Mouse (Mus musculus) macrophage (primary cell): Measurements from ENCODE around the gene Hcls1. TPM values are rescaled to one million over a fixed set of nuclear protein-coding genes. Genes with fewer than 3 reads are reported as not detected.

Experiments used
- H3K27ac ChIP-seq: fragments of 350-480 bp; formaldehyde crosslinking; 2 replicates; pipeline ENCODE4 v1.9.0; 2021
- H3K36me3 ChIP-seq: fragments of 350-480 bp; formaldehyde crosslinking; 2 replicates; pipeline ENCODE4 v1.9.0; 2021; ENCODE audit errors: inconsistent target
- H3K4me3 ChIP-seq: fragments of 350-480 bp; formaldehyde crosslinking; 2 replicates; pipeline ENCODE4 v1.9.0; 2021; ENCODE audit errors: inconsistent target
- H3K79me2 ChIP-seq: fragments of 350-480 bp; formaldehyde crosslinking; 2 replicates; pipeline ENCODE4 v1.9.0; 2021; ENCODE audit errors: inconsistent target
- WGBS: methylation state at CpG from one replicate; pipeline ENCODE4 v1.1.7; 2026; ENCODE audit warnings: inconsistent platforms; ENCODE audit not compliant: missing documents; 5-methylcytosine and 5-hydroxymethylcytosine counted together
- polyA plus RNA-seq: library from polyadenylated mRNA; stranded (reverse); fragments of 250-400 nt; gene quantifications from 3 replicates; pipeline ENCODE4 v1.2.4, GENCODE M21; 2018; ENCODE audit warnings: inconsistent platforms
- total RNA-seq, 78 experiments: library from RNA; depleted of rRNA; stranded (reverse); fragments of 250-400 nt; gene quantifications; 1 replicate in 9 of 78; 2 replicates in 24 of 78; 3 replicates in 43 of 78; 4 replicates in 2 of 78; pipeline ENCODE4 v1.2.4; 2018; ENCODE audit warnings: inconsistent platforms in 56 of 78

The Hcls1 gene
- 100 to 1,000 TPM; 109 to 549 (median 220) TPM for total RNA-seq (2018; cell fraction: chromatin; rRNA removed)
- 100 to 1,000 TPM; 192 to 507 (median 307) TPM for total RNA-seq (2018; cell fraction: cytosol; rRNA removed)
- 100 to 1,000 TPM; 120 to 448 (median 226) TPM for total RNA-seq (2018; cell fraction: nucleus; rRNA removed)
- polyA plus RNA-seq, result 214 to 424 TPM (median 292 TPM) in 3 replicates

DNA sequence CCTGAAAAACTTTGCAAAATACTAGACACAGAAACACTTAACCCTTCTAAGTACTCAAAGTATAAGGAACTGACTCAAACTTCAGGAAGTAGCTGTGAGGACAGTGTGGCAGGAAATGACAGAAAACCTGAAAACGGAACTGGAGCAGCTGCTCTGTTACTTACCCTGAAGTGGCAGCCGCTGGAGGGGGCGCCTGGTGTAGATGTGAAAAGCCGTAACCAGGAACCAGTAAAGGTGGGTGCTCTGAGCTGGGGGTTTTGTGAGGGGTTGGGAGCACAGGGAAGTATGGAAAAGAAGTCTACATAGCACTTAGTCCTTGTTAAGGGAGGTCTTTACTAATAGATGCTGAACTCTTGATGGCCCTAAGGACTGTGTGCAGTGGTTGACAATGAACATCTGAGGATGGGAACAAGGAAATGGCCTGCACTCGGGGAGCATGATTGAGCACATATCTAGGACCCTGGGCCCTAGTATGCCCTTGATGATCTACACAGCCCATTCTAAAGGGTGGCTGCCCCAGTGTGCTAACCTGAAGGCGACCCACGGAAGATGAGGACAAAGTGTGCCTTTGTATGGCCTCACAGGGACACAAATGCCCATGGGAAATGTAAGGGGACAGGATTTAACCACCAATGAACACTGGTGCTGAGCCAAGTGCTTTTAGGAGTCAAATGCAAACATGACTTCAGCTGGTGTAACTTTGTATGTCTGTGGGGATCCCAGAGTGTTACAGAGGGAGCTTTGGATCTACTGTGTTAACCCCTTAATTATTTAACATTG is at the start of gene Hcls1:
TSS of gene Hcls1 (plus strand) at position 143 of the 780 bp plus-strand sequence.
- H3K27ac ChIP-seq, result peak within 1 kb of the TSS; percentile 99
- peak within 1 kb of the TSS; percentile 78 for H3K4me3 ChIP-seq
- H3K79me2 ChIP-seq, result peaks cover 47% of the 10 kb centered on the region
- peaks cover 35% of the 10 kb centered on the region; the same call in 1 of the 2 replicates for H3K36me3 ChIP-seq
- 2% methylated on average over 7 of the region's 7 CpGs for WGBS

- H3K36me3 ChIP-seq, result peaks cover 44% of the 10 kb centered on the region
- no peak overlapping the region for H3K27ac ChIP-seq
- peaks cover 44% of the 10 kb centered on the region for H3K79me2 ChIP-seq
- no peak overlapping the region for H3K4me3 ChIP-seq
- WGBS, result 97% methylated on average over 11 of the region's 11 CpGs
These were observed 48.9 kb upstream of the Hcls1 start for GRCm38 (mm10) chr16:36885912-36886311.

DNA sequence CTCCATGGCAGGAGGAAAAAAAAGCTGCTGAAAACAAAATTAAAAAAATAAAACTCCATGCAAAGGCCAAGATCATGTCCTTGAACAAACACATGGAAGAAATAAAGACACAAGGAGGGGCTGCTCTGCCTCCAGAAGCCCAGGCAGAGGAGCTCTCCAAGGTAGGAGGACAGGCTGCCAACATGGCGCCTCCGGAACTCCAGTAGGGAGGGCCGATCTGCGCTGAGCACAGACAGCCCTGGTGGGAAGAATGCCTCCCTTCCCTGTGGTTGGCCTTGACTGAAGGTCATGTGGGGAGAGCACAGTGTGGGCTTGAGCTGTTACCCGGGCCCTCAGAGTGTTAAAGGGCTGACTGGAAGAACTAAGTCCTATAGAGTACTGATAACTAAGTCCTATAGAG is 47.2 kb upstream of the Hcls1 start:
- Histone ChIP-seq H3K4me3 (no peak overlapping the region), H3K27ac (no peak overlapping the region), H3K36me3 (peaks cover 61% of the 10 kb centered on the region), H3K79me2 (peaks cover 28% of the 10 kb centered on the region)
- 96% methylated on average over 5 of the region's 5 CpGs for WGBS

GRCm38 (mm10) chr16:36890559-36890958 is 44.2 kb upstream of the Hcls1 start:
- Histone ChIP-seq H3K79me2 (no peaks in the 10 kb centered on the region; the same call in 1 of the 2 replicates), H3K27ac (no peak overlapping the region), H3K36me3 (peaks cover 85% of the 10 kb centered on the region), H3K4me3 (no peak overlapping the region)
- 100% methylated on average over 3 of the region's 3 CpGs for WGBS

DNA sequence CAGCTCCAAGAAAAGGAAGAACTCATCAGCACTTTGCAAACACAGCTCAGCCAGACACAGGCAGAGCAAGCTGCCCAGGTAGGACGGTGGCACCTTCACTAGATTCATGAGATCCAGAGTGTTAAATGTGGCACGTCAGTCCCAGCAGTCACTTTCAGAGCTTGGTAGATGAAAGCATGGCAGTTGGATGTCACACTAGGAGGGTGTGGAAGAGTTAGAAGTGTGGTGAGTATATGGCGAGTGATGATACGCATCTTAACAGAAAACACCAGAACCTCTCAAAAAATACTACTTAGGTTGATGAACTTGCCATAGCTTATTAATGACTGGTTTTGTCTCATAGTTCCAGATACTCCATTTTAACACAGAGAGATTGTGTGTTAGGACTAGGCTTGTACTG is 43.4 kb upstream of the Hcls1 start:
- no peak overlapping the region for H3K27ac ChIP-seq
- H3K79me2 ChIP-seq, result no peaks in the 10 kb centered on the region
- H3K36me3 ChIP-seq, result peaks cover 85% of the 10 kb centered on the region
- H3K4me3 ChIP-seq, result no peak overlapping the region
- WGBS, result 95% methylated on average over 4 of the region's 4 CpGs

DNA sequence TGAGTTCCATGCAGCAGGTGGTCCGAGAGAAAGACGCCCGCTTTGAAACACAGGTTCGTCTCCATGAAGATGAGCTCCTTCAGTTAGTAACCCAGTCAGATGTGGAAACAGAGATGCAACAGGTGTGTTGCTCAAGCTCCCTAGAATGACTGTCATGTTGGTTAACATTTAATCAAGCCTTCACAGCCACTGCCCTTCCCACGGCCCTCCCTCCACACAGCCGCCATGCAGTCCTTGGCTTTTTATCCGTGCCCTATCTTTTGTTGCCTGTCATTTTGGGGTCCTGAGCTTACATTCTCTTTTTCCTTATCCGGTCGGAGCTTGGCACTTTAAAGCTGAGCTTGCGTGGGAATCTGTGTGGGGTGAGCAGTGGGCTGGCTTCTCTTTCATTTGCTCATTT is 41.5 kb upstream of the Hcls1 start:
- 100% methylated on average over 10 of the region's 10 CpGs for WGBS
- H3K27ac ChIP-seq, result no peak overlapping the region
- no peak overlapping the region for H3K4me3 ChIP-seq
- peaks cover 87% of the 10 kb centered on the region for H3K36me3 ChIP-seq
- no peaks in the 10 kb centered on the region for H3K79me2 ChIP-seq

DNA sequence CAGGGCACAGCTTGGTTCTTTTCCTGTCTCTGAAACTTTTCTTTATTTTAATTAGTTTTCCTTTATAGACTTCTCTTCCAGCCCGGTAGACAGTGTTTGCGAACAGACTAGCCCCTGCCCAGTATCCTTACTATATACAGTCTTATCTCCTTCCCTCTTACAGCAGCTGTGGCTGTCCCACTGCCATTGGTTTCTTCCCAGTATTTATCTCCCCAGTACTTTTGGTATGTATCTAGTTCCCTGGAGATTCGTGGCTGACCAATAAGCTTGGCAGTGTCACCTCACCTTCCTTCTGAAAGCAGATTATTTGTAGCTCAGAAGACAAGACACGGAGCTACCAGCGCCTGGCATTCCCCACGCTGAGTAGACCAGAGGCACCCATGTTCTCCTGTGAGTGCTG is 38.1 kb upstream of the Hcls1 start:
- Histone ChIP-seq H3K4me3 (no peak overlapping the region), H3K36me3 (peaks cover 93% of the 10 kb centered on the region), H3K79me2 (no peaks in the 10 kb centered on the region), H3K27ac (no peak overlapping the region)
- WGBS, result 93% methylated on average over 6 of the region's 6 CpGs

GRCm38 (mm10) chr16:36903156-36903555 is 31.6 kb upstream of the Hcls1 start:
- Histone ChIP-seq H3K36me3 (peaks cover 84% of the 10 kb centered on the region), H3K4me3 (no peak overlapping the region), H3K79me2 (no peaks in the 10 kb centered on the region), H3K27ac (no peak overlapping the region)
- WGBS, result 92% methylated on average over 4 of the region's 5 CpGs

DNA sequence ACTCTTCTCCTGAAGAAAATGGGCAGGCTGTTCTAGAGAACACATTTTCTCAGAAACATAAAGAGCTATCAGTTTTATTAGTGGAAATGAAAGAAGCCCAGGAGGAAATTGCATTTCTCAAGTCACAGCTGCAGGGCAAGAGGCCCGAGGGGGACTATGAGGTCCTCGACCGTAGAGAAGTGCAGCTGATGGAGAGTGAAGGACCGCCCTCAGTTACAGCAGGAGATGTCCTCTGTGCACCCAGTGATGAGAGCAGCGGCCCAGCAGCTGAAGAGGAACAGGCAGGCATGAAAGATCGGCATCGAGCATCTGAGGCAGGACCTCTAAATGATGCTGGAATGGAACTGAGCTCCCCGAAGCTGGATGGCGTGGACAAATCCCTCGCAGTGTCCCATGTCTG is 22.9 kb upstream of the Hcls1 start:
- Histone ChIP-seq H3K36me3 (peaks cover 77% of the 10 kb centered on the region), H3K27ac (no peak overlapping the region)
- 81% methylated on average over 10 of the region's 10 CpGs for WGBS

GRCm38 (mm10) chr16:36912311-36912710 is 22.5 kb upstream of the Hcls1 start:
- Histone ChIP-seq H3K36me3 (peaks cover 76% of the 10 kb centered on the region), H3K4me3 (no peak overlapping the region), H3K79me2 (no peaks in the 10 kb centered on the region), H3K27ac (no peak overlapping the region)
- 92% methylated on average over 13 of the region's 13 CpGs for WGBS

More for the DNA sequence above, 22.9 kb upstream of the Hcls1 start:
- H3K4me3 ChIP-seq, result no peak overlapping the region
- no peaks in the 10 kb centered on the region for H3K79me2 ChIP-seq

DNA sequence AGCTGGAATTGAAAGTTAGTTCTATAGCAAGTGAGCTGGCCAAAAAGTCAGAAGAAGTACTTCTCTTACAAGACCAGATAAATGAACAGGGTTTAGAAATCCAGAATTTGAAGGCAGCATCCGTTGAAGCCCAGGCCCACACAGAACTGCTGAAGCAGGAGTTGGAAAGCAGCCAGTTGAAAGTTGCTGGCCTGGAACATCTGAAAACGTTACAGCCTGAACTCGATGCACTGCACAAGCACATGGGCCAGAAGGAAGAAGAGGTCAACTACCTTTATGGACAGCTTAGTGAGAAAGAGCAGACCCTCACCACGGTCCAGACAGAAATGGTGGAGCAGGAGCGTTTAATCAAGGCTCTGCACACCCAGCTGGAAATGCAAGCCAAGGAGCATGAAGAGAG is 20.6 kb upstream of the Hcls1 start:
- Histone ChIP-seq H3K79me2 (no peaks in the 10 kb centered on the region), H3K36me3 (peaks cover 75% of the 10 kb centered on the region), H3K4me3 (no peak overlapping the region), H3K27ac (no peak overlapping the region)
- 88% methylated on average over 5 of the region's 5 CpGs for WGBS

GRCm38 (mm10) chr16:36918505-36918904 is 16.3 kb upstream of the Hcls1 start:
- 92% methylated on average over 10 of the region's 10 CpGs for WGBS
- Histone ChIP-seq H3K27ac (no peak overlapping the region), H3K4me3 (no peak overlapping the region), H3K36me3 (peaks cover 66% of the 10 kb centered on the region), H3K79me2 (no peaks in the 10 kb centered on the region)

DNA sequence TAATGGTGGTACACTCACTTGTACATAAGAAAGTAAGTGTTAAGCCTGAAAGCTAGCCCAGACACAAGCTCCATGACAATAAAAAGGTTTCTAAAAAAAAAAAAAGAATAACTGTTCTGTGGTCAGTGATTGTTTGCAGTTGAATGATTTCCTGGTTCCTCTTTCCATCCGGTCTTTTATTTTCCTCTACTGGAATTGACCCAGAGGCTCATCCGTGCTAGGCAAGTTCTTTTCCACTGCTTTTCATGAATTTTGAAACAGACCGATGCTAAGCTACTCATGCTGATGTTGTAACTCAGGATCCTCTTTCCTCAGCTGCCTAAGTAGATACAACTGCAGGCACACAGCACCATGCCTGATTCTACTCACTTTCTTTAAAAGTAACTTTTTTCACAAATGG is 14.4 kb upstream of the Hcls1 start:
- 8% methylated on average over 3 of the region's 3 CpGs for WGBS
- Histone ChIP-seq H3K27ac (no peak overlapping the region), H3K36me3 (peaks cover 65% of the 10 kb centered on the region), H3K4me3 (no peak overlapping the region), H3K79me2 (no peaks in the 10 kb centered on the region)

GRCm38 (mm10) chr16:36921067-36921613 is 13.6 kb upstream of the Hcls1 start:
- 92% methylated on average over 8 of the region's 8 CpGs for WGBS
- Histone ChIP-seq H3K36me3 (peaks cover 67% of the 10 kb centered on the region), H3K4me3 (no peak overlapping the region), H3K79me2 (no peaks in the 10 kb centered on the region), H3K27ac (no peak overlapping the region)

GRCm38 (mm10) chr16:36921980-36922379 is 12.8 kb upstream of the Hcls1 start:
- H3K27ac ChIP-seq, result no peak overlapping the region
- no peaks in the 10 kb centered on the region for H3K79me2 ChIP-seq
- WGBS, result 86% methylated on average over 6 of the region's 6 CpGs
- H3K36me3 ChIP-seq, result peaks cover 67% of the 10 kb centered on the region
- H3K4me3 ChIP-seq, result no peak overlapping the region
